Mouse (Mus musculus) activated CD4-positive, CD25-positive, alpha-beta regulatory T cell, adult 4 months (primary cell): ENCODE data around the gene Chrna3. TPM values are rescaled to one million over a fixed set of nuclear protein-coding genes. Genes with fewer than 3 reads are reported as not detected.

ENCODE experiments used
- ATAC-seq: one replicate; pipeline ENCODE4 v1.8.0; 2017
- polyA plus RNA-seq, 2 experiments: library from polyadenylated mRNA; unstranded; fragments of 100-300 nt; shearing (Covaris generic); gene quantifications; one replicate each; pipeline ENCODE4 v1.2.1; 2017

Chrna3 gene
- polyA plus RNA-seq, 2 experiments from 2014 or later: not detected

GRCm38 (mm10) chr9:54995645-54996044, 30.7 kb downstream of the Chrna3 start:
- ATAC-seq: no peak

DNA sequence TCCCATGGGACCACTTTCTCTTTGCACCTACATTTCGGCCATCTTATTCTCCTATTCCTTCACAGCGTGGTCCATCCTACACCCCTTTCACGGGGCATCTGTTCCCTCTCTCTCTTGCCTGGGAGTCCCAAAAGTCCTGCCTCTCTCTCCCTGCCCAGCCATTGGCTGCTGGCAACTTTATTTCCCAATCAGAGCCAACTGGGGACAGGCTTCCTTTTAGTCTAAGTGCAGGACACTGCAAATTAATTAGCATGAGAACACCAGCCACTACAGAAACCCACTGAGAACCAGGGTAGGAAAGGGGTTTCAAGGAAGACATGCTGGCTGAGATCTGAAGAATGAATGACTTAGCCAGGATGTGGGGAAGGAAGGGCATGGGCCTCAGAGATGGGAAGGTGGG, 32.0 kb downstream of the Chrna3 start:
- ATAC-seq: no peak

DNA sequence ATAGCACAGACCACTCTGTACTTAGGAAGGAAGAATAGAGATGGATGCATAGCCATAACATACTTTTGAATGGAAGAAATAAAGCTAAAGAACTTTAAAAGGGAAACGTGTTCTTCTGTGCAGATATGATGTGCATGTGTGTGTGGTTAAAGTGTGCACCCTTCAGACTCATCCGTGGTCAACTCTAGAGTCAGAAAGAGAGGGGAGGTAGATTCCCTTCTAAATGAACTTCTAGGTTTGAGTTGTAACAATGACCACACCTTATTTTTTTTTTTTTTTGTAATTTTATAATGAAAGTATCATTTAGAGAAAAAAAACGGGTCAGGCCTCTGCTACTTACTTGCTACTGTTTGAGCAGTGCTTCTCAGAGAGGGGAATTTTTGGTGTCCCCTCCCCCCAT, 36.0 kb downstream of the Chrna3 start:
- ATAC-seq: no peak

GRCm38 (mm10) chr9:54982401-54982800, 44.0 kb downstream of the Chrna3 start:
- ATAC-seq: no peak

- ATAC-seq: no peak
Measured at GRCm38 (mm10) chr9:54981291-54982191, 44.8 kb downstream of the Chrna3 start.

DNA sequence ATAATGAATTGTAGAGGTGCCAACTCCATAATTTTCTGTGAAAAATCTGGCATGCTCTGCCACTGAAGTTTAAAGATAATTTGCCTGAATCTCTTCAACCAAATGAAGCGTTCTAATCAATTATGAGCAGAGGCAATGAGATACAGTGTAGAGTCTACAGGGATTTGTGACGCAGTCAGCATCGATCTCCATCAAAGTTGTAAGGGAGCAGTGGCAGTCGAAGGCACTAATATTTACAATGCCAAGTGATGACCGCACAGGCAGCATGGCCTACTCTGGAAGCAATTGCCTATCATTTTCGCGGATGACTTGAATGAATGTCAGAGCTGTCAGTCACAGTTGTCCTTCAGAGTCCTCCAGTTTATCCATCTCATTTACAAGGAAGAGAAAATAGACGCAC, 45.7 kb downstream of the Chrna3 start, which contains the start of gene Chrna5:
Gene Chrna5, plus strand, starts transcription at position 207 of the 400 bp plus-strand sequence.
- no peak for ATAC-seq

GRCm38 (mm10) chr9:54969972-54970637, 56.3 kb downstream of the Chrna3 start:
- ATAC-seq: no peak

GRCm38 (mm10) chr9:54963669-54964068, 62.7 kb downstream of the Chrna3 start:
- no peak for ATAC-seq

DNA sequence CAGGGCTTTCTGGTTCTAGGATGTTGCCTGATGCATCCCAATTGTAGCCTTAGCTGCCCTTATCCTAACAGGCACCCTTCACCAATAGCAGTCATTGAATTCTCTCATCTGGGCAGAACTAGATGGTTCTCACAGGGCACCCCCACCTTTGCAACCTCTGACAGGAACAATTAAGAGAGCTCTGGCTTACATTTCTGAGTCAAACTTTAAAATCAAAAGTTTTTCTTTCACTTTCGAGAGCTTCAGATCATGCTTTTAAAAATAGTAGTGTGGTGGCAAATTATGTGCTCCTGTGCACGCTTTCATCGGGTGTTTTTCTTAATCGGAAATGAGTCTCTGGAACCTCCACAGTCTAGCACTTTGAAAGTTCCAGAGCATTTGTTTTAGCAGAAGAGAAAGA, 65.3 kb downstream of the Chrna3 start:
- peak; percentile 73 for ATAC-seq

Other genes with a start within 250 kb of the Chrna3 start
- gene Ireb2, start 162.8 kb downstream of the Chrna3 start, polyA plus RNA-seq: 10 to 100 TPM; 20.4 to 22.8 TPM
- under 1 TPM; 0.34 to 0.60 TPM for gene Hykk, start 109.3 kb downstream of the Chrna3 start, polyA plus RNA-seq
- 100 to 1,000 TPM; 298 to 320 TPM for gene Psma4, start 75.8 kb downstream of the Chrna3 start, polyA plus RNA-seq
- gene AY074887, start 75.6 kb downstream of the Chrna3 start, polyA plus RNA-seq: not detected
- not detected for gene Chrna5, start 45.7 kb downstream of the Chrna3 start, polyA plus RNA-seq
- gene Chrnb4, start 22.2 kb upstream of the Chrna3 start, polyA plus RNA-seq: not detected
- 10 to 100 TPM in 1 of 2 experiments, 1 to 10 TPM in 1; 9.3 to 13.0 TPM for gene Ube2q2, start 122.3 kb upstream of the Chrna3 start, polyA plus RNA-seq
- gene Fbxo22, start 182.4 kb upstream of the Chrna3 start, polyA plus RNA-seq: 10 to 100 TPM; 44.7 to 50.1 TPM